Mouse (Mus musculus) thymus, postnatal 0 days (tissue): Measurements from ENCODE around the gene Mical2. TPM values are rescaled to one million over a fixed set of nuclear protein-coding genes. Genes with fewer than 3 reads are reported as not detected.

Experiments used
- DNase-seq: peaks from one replicate; pipeline ENCODE4 v3.0.0-alpha.2; 2015; ENCODE audit warnings: low spot score
- polyA plus RNA-seq: library from polyadenylated mRNA; unstranded; fragments of >200 nt; fragmentation: Nextera tagmentation; extraction: Ambion mirVana; gene quantifications from 2 replicates; pipeline ENCODE4 v1.2.1, GENCODE M21; 2015

The Mical2 gene
- polyA plus RNA-seq, 1 experiment from 2014 or later: 0.51 TPM

- DNase-seq: no peak
Measured at GRCm38 (mm10) chr7:112313211-112313610, 87.6 kb downstream of the Mical2 start.

DNA sequence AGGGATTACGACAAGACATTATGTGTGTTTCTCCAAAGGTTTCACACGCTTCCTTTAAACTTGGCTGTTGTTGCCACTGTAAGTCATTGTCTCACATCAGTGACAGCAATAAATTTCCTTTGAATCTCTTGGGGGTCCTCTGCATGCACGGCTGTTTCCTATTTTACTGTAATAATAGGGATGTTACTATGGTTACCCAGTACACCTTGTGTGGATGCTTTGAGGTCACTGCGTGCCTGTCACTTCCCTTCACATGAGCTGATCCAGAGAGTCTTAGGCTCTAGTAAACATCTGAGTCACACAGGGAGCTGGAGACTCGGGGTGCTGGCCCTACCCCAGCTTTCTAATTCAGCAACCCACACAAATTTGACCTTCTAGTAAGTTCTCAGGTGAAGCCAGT is 88.0 kb downstream of the Mical2 start:
- no peak for DNase-seq

DNA sequence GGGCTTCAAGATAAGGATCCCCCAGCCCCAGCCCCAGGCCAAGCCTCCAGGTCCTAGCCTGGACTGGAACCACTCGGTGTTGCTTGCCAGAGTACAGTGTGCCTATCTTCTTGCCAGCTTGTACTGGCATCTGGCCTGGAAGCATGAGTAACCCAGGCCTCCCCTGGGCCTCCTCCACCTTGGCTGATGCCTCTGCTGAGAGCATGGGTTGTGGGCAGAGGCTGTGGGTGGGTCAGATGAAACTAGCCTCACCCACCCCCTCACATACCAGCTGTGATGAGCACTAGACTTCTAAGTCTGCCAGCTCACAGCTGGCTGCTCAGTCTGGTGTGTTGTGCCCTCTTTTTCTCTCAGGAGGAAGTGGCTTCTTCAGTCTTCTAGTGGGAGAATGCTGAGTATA is 90.6 kb downstream of the Mical2 start:
- DNase-seq: peak; percentile 75

DNA sequence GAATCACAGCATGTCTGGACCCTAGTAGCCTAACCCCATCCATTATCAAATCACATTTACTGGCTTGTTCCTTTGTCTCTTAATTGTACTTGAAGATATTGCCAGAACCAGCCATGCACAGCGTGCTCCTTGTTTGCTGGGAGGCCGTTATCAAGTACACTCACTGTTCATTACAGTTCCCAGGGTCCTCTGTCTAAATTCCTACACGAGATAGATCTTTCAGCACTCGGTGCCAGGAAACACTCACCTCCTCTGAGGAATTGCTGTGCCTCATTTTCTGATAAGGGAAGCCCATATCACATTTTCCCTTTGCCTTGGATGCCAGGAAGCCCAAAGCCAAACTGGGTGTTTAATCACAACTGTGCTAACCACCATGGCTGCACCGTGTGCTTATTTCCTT is 91.8 kb downstream of the Mical2 start:
- DNase-seq: no peak

GRCm38 (mm10) chr7:112318306-112318705 is 92.7 kb downstream of the Mical2 start:
- DNase-seq: no peak

DNA sequence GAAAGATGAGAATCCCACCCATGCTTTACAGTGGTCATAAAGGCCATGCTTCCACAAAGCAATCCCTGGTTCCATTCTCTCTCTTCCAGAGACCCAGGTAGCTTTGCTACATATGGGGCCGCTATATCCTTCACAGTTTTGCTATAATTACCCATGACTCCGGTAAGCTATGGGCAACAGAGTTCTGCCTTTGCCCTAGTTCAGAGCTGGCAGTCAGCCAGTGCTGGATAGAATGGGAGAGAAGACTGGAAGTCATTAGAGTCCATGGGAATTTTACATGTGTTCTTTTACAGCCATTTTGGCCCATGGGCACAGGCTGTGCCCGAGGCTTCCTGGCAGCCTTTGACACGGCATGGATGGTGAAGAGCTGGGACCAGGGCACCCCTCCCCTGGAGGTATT is 93.8 kb downstream of the Mical2 start:
- DNase-seq: no peak

- no peak for DNase-seq
Measured at GRCm38 (mm10) chr7:112320052-112320730, 94.5 kb downstream of the Mical2 start.

GRCm38 (mm10) chr7:112321798-112322794 is 96.4 kb downstream of the Mical2 start:
- DNase-seq: peak; percentile 50

GRCm38 (mm10) chr7:112324577-112324976 is 98.9 kb downstream of the Mical2 start:
- no peak for DNase-seq

DNA sequence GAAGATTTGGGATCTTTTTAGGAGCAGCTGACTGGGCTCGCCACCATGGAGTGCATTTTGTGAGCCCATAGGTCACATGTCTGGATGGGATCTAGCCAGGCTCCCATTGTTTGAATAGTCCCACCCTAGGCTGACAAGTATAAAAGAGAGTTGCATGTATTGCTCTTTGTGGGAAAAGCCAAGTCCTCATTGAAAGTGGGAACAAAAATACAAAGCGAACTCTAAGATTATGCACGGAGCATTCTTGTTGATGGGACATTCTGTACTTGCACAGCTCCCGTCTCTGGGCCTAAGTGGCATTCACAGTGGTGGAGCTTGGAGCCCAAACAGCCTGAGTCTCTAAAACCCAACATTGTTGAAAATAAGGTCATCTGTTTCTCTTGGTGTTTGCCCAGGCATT is 101.2 kb downstream of the Mical2 start:
- DNase-seq: no peak

- DNase-seq: peak; percentile 70
Measured at GRCm38 (mm10) chr7:112328969-112329368, 103.3 kb downstream of the Mical2 start.

DNA sequence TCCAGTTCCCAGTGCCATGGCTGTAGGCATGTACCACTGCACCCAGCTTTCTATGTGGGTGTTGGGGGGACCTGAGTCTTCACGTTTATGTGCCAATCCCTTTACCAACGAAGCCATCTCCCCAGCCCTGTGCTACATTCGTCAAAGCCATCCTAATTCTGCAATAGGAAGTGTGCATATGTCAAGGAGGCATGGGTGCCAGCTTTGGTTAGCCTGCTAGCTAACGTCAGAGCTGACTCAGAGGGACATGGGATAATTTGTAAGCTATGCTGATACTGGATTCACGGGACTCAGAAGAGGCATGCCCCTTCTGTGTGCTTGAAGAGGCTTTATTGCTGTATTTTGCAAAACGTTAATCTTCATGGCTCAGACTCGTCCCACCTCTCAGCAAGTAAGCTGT is 103.8 kb downstream of the Mical2 start:
- no peak for DNase-seq

- no peak for DNase-seq
Measured at GRCm38 (mm10) chr7:112330935-112331334, 105.3 kb downstream of the Mical2 start.

- no peak for DNase-seq
Measured at GRCm38 (mm10) chr7:112331804-112332203, 106.1 kb downstream of the Mical2 start.

- DNase-seq: no peak
Measured at GRCm38 (mm10) chr7:112332426-112332825, 106.8 kb downstream of the Mical2 start.

GRCm38 (mm10) chr7:112333404-112333803 is 107.7 kb downstream of the Mical2 start:
- no peak for DNase-seq

DNA sequence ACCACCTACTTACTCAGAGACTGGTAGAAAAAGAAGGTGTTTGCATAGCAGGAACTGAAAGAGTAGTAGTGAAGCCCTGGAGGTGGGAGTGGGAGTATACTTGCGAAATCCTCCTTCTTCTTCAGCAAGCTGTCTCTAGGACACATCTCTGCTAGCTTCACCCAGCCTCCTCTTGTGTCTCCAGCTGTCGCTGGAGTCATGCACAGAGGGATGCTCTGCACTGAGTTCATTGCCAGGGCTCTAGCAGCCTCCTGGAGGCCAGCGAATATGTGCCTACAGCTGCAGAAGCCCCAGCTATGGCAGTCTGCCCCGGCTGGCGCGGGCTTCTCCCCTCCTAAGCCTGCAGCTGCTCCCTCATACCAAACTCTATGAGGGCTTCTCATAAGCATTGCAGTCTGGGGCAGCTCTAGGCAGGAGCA is 110.6 kb downstream of the Mical2 start:
- DNase-seq: no peak

DNA sequence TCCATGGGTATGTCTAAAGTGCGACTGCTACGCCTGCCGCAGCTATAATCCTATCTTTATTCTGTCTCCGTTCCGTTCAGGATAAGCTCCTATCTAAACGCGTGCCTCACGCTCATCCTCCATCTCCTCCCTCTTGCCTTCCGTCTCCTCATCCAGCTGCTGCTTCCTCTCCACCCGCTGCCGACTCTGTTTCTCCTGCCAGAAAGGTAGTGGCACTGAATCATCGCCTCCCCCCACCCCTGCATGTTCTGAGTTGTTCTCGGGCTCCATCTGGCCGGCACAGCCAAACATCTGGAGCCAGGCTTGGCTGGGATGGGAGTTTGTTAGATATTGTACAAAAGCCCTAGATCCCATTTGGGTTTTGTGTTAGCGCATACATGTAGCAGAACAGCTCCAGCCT is 111.1 kb downstream of the Mical2 start:
- no peak for DNase-seq

DNA sequence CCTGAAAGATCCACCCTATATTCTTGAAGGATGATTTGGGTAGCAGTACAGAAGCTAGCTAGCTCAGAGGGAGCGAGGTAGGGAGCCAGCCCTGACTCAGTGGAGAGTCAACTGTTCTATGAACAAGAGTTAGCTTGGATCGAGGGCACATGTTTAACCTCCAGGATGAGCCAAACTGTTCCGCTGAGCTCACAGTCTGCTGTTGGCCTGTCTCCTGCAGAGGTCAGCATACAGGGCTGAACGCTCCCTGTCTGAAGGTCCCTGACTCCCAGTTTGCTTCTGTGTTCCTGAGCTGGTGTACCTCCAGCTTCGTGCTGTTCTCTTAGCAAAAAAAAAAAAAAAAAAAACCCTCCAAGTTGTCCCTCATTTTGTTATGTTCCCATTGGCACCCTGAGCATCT is 112.1 kb downstream of the Mical2 start:
- no peak for DNase-seq

DNA sequence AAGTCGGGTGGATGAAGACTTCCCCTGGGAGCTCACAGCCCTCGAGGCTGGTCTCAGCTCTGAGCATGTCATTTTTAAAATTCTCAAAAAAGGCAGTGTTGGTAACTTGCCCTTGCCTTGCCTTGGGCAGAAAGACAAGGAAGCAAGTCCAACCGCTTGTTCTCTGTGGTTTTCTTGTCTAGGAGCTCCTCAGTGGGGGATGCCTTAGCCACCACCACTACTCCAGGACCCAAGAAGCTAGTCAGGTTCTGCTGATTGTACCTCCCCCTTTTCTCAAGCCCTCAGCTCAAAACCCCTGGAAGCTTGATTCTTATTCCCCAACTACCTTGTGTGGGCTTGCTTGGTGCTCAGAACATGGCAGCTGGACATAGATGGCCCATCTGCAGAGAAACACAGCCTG is 115.4 kb downstream of the Mical2 start:
- no peak for DNase-seq

DNA sequence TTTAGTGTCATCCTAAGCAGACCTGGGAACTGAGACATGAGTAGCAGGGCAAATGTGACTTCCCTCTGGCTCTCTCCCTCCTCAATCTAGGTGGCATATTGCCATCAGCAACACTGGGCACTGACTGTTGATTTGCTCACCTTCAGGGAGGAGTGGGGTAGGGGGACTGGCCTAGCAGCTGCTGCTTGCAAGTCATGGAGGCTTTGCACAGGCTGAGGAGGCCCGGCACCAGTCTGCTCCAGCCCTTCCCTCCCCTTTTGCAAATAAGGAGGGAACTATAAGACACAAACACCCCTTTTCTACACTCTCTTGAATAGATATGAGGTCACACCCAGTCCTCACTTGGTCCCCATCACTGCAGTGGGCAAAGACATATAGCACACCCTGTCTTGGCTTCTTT is 120.0 kb downstream of the Mical2 start:
- no peak for DNase-seq

GRCm38 (mm10) chr7:112351541-112351940 is 125.9 kb downstream of the Mical2 start:
- DNase-seq: no peak
